Mouse (Mus musculus): ENCODE data around the gene Arsb. TPM values are rescaled to one million over a fixed set of nuclear protein-coding genes. Genes with fewer than 3 reads are reported as not detected.
"Not testable (repeated sequence)": the region's sequence is repeated elsewhere in the genome, so short reads cannot be mapped to it uniquely, and the experiment has no call there.

Arsb gene
- total RNA-seq, 2 experiments from 2014 or later = 10.1 to 11.7 TPM

DNA sequence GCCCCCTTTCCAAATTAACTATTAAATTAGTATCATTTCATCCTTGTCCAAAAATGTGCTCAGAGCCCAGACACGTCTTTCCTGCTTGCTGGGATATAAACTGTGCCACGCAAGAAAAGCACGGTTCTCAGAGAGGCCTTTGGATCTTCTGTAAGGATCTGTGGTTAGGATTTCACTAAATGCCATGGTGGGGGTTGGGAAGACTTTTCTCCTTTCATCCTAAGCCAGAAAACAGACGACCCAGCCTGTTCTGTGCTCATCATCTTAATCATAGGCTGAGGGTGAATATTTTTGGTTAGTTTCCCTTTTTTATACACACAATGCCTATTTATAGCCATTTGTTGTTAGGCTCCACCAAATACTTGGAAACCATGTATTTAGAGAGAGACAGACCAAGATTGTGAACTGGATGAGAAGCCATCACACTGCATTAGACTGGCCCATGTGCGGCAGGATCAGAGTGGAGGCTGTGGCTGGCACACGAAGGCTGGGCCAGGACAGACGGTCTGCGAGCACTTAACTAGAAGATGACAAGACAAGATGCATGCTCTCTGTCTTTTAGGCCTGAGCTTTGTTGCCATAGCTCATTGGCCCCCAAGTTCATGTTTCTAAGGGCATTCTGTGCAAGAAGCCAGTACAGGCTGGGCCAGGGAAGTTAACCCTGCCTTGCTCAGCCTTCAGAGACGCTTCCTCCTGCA, 153.5 kb downstream of the Arsb start:
- DNase-seq = no peak

DNA sequence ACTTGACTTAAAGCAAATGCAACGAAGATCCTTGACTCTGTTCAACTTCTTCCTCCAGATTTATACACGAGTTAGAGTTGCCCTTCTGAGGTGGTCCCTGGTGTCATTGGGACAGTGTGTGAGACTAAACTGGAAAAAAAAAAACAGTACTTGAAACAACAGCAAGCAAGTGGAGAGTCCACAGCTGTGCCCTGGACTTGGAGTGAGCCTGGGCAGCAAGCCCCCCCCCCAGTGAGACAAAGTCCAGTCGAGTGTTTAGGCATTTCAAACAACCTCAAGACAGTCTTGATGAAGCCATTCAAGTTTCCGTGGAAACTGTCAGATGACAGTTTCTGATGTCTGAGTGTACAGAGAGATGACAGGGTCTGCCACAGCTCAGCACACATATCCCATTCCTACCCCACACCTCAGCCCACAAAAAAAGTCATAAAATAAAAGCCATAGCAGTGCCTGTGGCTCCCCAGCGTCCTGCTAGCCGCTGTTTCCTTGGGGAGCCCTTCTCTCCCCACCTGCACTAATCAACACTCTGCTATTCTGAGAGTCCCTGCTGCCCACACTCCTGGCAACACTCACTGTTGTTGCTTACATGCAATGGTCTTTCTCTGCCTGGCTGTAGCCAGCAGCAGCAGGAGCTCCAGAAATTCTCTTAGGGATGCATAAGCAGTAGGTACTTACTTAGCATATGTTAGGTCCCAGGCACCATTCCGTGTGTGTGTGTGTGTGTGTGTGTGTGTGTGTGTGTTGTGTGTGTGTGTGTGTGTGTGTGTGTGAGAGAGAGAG, 159.3 kb downstream of the Arsb start:
- DNase-seq = no peak

DNA sequence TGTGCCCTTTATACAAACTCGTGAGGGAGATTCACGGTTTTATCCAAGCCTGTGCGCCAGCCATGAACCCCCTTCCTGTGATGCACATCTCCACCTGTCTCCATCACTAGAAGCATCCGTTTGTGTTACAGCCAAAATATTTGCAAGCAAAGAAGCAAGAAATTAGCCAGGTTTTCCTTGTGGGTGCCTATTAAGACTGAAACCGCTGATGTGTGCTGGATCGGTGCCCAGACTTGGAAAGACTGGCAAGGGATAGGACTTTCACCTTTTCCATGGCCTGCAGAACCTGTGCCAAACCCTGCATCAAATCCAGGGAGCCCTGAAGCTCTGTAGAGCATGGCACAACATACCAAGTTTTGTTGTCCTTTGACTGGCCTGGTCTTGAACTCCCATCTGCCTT, 165.0 kb downstream of the Arsb start:
- DNase-seq = peak; percentile 53

GRCm38 (mm10) chr13:93938118-93938517, 166.7 kb downstream of the Arsb start:
- DNase-seq = no peak

GRCm38 (mm10) chr13:93939363-93940127, 168.1 kb downstream of the Arsb start:
- peak; percentile 72 for DNase-seq

GRCm38 (mm10) chr13:93940742-93941531, 169.5 kb downstream of the Arsb start:
- DNase-seq = peak; percentile 42

GRCm38 (mm10) chr13:93950996-93951395, 179.6 kb downstream of the Arsb start:
- DNase-seq = peak; percentile 33

- DNase-seq = no peak
Measured at GRCm38 (mm10) chr13:93951555-93951954, 180.1 kb downstream of the Arsb start.

- DNase-seq = no peak
Measured at GRCm38 (mm10) chr13:93952466-93952865, 181.0 kb downstream of the Arsb start.

GRCm38 (mm10) chr13:93957907-93958306, 186.5 kb downstream of the Arsb start:
- no peak for DNase-seq

DNA sequence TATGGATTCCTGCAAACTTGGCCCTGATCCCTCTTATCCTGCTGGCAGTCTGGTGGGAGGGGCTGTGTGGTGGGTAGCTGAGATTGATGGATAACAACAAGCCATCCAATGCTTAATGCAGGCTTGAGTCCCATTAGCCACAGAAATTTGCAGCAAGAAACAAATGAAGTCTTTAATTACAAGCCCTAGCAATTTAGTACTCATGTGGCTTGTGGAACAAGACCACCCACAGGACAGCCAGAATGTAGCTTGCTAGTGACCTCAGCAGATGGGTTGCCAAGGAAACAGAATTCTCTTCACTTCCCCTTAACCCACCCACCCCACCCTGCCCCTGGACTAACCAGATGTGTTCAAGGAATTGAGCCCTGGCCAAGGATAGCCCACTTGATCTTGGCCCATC, 194.8 kb downstream of the Arsb start:
- DNase-seq = no peak

DNA sequence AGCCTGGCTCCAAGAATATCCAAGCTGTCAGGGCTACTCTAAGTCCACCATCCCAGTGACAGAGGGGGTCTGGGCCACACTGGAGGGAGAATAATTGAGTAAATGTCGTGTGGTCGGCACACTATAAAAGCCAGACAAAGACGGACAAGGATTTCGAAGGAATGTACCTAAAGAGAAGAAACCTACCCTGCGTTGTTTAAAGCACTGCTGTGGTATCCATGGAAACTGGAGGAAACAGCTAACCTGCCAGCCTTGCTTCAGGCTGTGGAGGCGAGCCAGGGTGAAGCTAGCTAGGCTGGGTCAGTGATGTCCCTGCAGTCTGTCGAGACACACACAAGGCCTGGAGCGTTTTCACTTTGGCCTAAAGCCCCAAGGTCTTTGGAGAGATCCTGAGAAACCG, 195.7 kb downstream of the Arsb start:
- DNase-seq = peak; percentile 27

DNA sequence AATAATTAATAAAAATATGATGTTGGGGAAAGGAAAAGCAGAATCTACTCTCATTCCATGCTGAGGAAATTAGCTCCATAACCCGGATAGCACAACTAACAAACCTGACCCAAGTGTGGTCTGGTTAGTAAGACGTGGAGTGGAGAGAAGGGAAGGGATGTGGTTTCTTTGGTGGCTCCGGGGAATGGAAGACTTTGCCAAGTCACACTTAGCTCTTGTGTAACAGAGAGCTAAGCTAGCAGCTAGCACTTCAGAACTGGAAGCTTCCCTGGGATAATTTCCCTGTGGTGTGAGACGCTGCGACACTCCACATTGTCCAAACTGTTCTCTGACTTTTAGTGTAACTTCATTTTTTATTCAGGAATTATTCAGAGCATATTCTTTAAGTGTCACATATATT, 198.7 kb downstream of the Arsb start:
- DNase-seq = no peak

GRCm38 (mm10) chr13:93972423-93972822, 201.0 kb downstream of the Arsb start:
- no peak for DNase-seq

DNA sequence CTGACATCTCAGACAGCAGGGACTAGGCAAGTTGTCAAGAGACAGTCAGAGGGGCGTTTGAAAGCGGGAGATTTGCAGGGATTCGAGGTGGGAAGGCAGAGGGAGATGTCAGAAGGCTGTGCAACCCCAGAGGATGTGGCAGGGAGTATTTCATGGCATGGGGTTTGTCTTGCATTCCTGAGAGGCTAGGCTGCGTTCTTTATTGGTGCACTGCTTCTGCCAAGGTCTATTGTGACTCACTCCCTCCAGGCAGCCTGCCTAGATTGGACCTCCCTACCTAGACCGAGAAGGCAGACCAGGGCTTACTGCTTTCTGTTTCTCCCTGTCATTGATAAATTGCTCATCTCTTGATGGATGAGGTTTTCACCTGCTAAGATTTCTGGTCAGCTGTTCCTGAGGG, 204.2 kb downstream of the Arsb start:
- DNase-seq = no peak

DNA sequence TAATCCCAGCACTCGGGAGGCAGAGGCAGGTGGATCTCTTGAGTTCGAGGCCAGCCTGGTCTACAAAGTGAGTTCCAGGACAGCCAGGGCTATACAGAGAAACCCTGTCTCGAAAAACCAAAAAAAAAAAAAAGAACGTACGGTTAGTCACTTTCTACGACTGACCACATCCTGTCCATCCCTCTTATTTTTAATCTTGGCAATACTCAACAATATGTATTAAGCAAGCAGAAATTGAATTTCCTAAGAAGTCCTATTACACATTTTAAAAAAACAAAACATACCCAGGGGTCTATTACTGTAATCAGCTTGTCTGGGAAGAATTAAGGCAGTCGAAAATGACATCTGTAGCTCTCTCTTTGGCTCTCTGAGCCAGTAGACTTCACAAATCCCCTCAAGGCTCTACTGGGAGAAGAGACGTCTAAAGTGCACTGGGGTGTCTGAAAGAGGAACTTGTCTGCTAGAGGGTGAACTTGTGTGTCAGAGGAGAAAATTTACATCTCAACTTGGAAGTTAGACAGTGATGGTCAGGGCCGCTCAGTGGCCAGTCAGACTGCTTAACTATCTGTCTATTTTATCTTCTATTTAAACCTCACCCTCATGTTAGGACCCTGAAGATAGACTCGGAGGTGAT, 205.6 kb downstream of the Arsb start:
- DNase-seq = no peak

DNA sequence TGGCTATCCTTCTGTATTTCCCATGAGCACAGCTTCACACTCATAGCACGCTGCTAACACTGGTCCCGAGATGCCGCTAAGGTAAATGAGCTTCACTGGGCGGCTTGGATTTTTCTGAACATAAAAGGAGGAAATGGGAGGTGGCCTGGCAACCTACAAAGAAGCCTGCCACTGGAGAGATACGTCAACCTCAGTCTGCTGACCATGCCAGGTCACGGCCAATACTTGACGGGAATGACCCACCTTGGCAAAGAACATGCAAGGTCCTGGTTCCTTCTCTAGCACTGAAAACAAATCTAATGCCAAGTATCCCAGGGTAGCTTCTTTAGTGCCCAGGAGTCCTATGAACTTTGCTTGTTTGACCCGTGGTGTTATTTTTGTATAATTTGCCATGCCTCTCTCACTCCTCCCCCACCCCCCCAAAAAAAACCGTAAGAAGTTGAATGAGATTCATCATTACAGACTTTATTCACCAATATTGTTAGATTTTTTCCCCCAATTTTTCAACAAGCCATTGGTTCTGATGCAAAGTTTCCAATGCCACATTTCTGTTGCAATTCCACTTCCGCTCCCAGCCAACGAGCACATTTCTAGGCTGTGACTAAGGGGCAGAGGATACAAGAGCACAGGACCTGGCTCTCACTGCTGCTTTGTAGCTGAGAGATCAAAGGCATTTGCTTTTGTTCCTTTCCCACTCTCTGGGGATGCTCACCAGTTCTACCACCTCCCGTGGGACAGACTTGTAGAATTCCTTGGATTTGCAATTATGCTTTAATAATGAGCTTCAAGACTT, 207.5 kb downstream of the Arsb start:
- no peak for DNase-seq

DNA sequence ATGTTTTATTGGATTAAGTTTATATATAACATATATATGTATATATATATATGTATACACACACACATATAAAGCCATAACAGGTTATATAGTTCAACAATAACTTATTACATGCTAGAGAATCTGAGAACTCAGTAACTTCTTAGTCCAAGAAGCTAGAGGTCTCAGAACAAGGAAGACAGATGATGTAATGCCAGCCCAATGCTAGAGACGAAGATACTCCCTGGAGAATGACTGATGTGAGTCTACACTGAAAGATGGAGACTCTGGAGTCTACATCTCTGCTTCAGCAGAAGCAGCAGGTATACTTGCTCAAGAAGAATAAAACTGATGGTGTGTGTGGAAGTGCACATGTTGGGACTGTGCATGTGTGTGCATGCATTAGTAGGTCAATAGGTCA, 208.3 kb downstream of the Arsb start:
- DNase-seq = no peak

DNA sequence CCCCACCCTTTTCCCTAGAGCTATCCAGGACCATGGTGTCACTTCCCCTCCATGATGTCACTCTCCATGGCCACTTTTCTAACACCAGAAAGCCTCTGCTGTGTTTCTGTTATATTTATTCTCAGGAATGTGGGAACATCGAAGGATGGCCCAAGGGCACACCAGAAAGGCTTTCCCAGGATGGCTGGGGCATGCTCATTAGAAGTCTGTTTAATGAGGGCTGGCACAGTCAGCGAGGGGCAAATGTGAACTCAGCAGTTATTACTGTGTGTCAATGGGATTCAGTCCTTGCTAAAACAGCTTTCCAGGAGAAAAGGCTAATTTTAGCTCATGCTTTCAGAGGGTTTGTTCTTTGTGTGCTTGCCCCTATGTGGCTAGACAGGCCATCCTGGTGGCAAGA, 213.1 kb downstream of the Arsb start:
- DNase-seq = no peak

DNA sequence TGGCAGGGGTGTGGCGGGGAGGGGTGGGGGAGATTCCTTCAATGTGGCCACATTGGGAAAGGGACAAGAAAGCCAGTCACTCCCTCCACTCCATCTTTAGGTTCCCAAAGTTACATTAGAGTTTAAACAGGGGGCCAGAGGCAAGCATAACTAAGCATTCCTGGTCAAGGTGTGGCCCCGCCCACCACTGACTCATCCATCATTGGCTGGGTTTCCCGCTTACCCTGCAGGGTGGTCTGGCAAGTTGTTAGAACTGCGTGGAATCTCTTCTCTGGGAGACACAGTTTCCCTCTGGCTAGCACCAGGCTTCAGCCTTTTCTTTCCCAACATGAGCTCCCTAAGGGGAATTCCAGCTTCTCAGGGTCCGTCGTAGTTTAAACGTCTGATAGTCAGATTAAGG, 213.8 kb downstream of the Arsb start:
- DNase-seq = no peak

GRCm38 (mm10) chr13:93985750-93986149, 214.3 kb downstream of the Arsb start:
- not testable (repeated sequence) for DNase-seq

All from heart, postnatal 4 days (tissue).